Mouse (Mus musculus) hindbrain, embryonic 10.5 days (tissue): ENCODE measurements around the gene Aldh1l1. TPM values are rescaled to one million over a fixed set of nuclear protein-coding genes. Genes with fewer than 3 reads are reported as not detected.

Experiments used
- DNase-seq: peaks from one replicate; pipeline ENCODE4 v3.0.0-alpha.2; 2017; ENCODE audit warnings: low spot score
- H3K27ac ChIP-seq: fragments of 300-500 bp; sonication (generic); 2 replicates; pipeline ENCODE4 v1.5.1; 2016; ENCODE audit warnings: mild to moderate bottlenecking, moderate library complexity
- H3K27me3 ChIP-seq: fragments of 300-500 bp; sonication (generic); 2 replicates; pipeline ENCODE4 v1.6.1; 2016; ENCODE audit warnings: mild to moderate bottlenecking; ENCODE audit not compliant: poor library complexity, insufficient read depth, severe bottlenecking
- H3K36me3 ChIP-seq: fragments of 300-500 bp; sonication (generic); 2 replicates; pipeline ENCODE4 v1.6.1; 2016; ENCODE audit warnings: mild to moderate bottlenecking, moderate library complexity
- H3K4me1 ChIP-seq: fragments of 300-500 bp; sonication (generic); replicated peaks from 2 replicates; pipeline ENCODE4 v1.6.1; 2016; ENCODE audit warnings: mild to moderate bottlenecking
- H3K4me3 ChIP-seq: fragments of 300-500 bp; sonication (generic); 2 replicates; pipeline ENCODE4 v1.5.1; 2016; ENCODE audit warnings: mild to moderate bottlenecking, moderate library complexity
- H3K9me3 ChIP-seq: fragments of 300-500 bp; sonication (generic); 2 replicates; pipeline ENCODE4 v1.6.1; 2016; ENCODE audit warnings: mild to moderate bottlenecking, moderate library complexity
- WGBS: fragments of 180-500 bp; shearing (Covaris S2); methylation state at CpG from one replicate; pipeline ENCODE4 v1.1.7; 2016; 5-methylcytosine and 5-hydroxymethylcytosine counted together
- polyA plus RNA-seq: library from polyadenylated mRNA; unstranded; fragments of >200 nt; fragmentation: Nextera tagmentation; extraction: Ambion mirVana; gene quantifications from 2 replicates; pipeline ENCODE4 v1.2.1, GENCODE M21; 2016

The Aldh1l1 gene
- polyA plus RNA-seq, 1 experiment from 2014 or later = 2.9 TPM

- Histone ChIP-seq H3K27me3 (peaks cover 5% of the 10 kb centered on the region; the same call in 1 of the 2 replicates), H3K4me3 (no peak overlapping the region), H3K36me3 (no peaks in the 10 kb centered on the region), H3K27ac (no peak overlapping the region), H3K4me1 (no peaks in the 10 kb centered on the region), H3K9me3 (no peaks in the 10 kb centered on the region)
- WGBS = 86% methylated on average over 2 of the region's 2 CpGs
- no peak for DNase-seq
Observed at GRCm38 (mm10) chr6:90597592-90597991, 111.4 kb downstream of the Aldh1l1 start.

GRCm38 (mm10) chr6:90598197-90598596 lies 112.0 kb downstream of the Aldh1l1 start:
- Histone ChIP-seq H3K4me1 (no peaks in the 10 kb centered on the region), H3K36me3 (no peaks in the 10 kb centered on the region), H3K9me3 (no peaks in the 10 kb centered on the region), H3K27ac (no peak overlapping the region), H3K27me3 (peaks cover 9% of the 10 kb centered on the region), H3K4me3 (no peak overlapping the region)
- WGBS = 90% methylated on average over 6 of the region's 6 CpGs
- DNase-seq = no peak

- H3K9me3 ChIP-seq = no peaks in the 10 kb centered on the region
- H3K4me1 ChIP-seq = peaks cover 9% of the 10 kb centered on the region
- WGBS = 85% methylated on average over 4 of the region's 4 CpGs
- H3K36me3 ChIP-seq = no peaks in the 10 kb centered on the region
- peaks cover 12% of the 10 kb centered on the region for H3K27me3 ChIP-seq
- no peak for DNase-seq
- H3K27ac ChIP-seq = no peak overlapping the region
- H3K4me3 ChIP-seq = no peak overlapping the region
Observed at GRCm38 (mm10) chr6:90600351-90600750, 114.1 kb downstream of the Aldh1l1 start.

DNA sequence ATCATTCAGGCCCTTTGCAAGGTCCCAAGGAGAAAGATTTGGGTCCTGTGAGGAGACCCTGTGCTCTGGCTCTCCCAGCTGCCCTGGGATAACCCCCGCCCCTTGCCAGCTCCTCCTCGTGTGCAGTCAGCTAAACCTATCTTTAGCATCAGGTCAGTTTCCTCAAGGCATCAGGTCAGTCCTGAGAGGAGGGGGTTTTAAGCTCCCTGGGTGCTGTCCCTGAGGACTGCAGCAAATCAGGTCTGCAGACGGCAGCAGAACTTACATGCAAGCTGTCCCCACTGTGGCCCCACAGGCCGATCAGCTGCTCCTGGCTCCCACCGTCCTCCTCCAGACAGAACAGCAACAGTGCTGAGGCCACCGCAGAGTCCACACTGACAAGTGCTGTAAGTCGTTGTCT lies 115.5 kb downstream of the Aldh1l1 start:
- WGBS = 63% methylated on average over 7 of the region's 7 CpGs
- DNase-seq = no peak
- Histone ChIP-seq H3K27ac (no peak overlapping the region), H3K36me3 (no peaks in the 10 kb centered on the region), H3K4me3 (no peak overlapping the region), H3K4me1 (peaks cover 18% of the 10 kb centered on the region), H3K27me3 (peaks cover 23% of the 10 kb centered on the region), H3K9me3 (no peaks in the 10 kb centered on the region)

DNA sequence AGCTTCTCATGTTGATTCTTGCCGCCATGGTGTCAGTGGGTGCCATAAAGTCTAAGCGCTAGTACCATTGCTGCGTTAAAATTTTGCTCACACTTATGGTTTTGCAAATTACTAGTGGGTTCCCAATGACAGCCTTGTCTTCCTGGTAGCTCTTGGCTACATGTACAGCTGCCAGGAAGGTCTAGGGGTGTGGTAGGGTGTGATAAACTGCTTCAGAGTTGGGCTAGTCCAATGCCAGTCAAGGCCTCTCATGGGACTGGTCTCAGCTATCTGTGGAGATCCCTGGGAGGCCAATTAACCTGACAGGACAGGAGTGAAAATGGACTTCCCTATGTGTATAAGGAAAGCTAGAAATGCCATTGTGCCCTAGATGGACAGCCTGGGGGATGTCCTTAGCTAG lies 116.1 kb downstream of the Aldh1l1 start:
- no peak for DNase-seq
- 91% methylated on average over 3 of the region's 3 CpGs for WGBS
- Histone ChIP-seq H3K36me3 (no peaks in the 10 kb centered on the region), H3K4me3 (no peak overlapping the region), H3K9me3 (no peaks in the 10 kb centered on the region), H3K27me3 (peaks cover 23% of the 10 kb centered on the region), H3K27ac (no peak overlapping the region), H3K4me1 (peaks cover 21% of the 10 kb centered on the region)

- no peak overlapping the region for H3K27ac ChIP-seq
- H3K9me3 ChIP-seq = no peaks in the 10 kb centered on the region
- no peak overlapping the region for H3K4me3 ChIP-seq
- H3K27me3 ChIP-seq = peaks cover 23% of the 10 kb centered on the region
- peaks cover 21% of the 10 kb centered on the region for H3K4me1 ChIP-seq
- no peaks in the 10 kb centered on the region for H3K36me3 ChIP-seq
- WGBS = 65% methylated on average over 7 of the region's 7 CpGs
- no peak for DNase-seq
Observed at GRCm38 (mm10) chr6:90603126-90603525, 116.9 kb downstream of the Aldh1l1 start.

DNA sequence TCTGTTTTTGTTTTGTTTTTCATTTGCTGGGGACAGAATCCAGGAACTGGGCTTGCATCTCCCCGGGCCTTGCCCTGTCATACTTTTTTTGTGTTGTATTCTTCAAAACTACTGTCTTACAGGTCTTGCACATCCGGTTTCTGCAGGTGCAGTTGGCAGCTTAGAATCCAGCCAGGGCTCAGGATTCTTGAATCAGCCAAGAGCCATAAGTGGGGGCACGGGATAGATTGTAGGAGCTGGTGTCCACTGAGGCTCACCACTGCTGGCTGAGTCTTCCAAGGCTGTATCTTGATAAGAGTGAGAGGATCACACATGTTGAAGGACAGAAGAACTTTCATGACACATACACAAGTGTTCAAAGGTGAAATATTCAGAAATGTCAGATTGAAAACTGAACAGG lies 117.9 kb downstream of the Aldh1l1 start:
- H3K27me3 ChIP-seq = peaks cover 23% of the 10 kb centered on the region
- no peak overlapping the region for H3K27ac ChIP-seq
- DNase-seq = no peak
- H3K4me3 ChIP-seq = peak overlapping the region; percentile 68
- H3K4me1 ChIP-seq = peaks cover 21% of the 10 kb centered on the region
- no peaks in the 10 kb centered on the region for H3K36me3 ChIP-seq
- H3K9me3 ChIP-seq = no peaks in the 10 kb centered on the region
- 66% methylated on average over 3 of the region's 3 CpGs for WGBS

- H3K27me3 ChIP-seq = peaks cover 23% of the 10 kb centered on the region
- WGBS = 1% methylated on average over 49 of the region's 49 CpGs
- no peaks in the 10 kb centered on the region for H3K36me3 ChIP-seq
- H3K4me1 ChIP-seq = peaks cover 21% of the 10 kb centered on the region
- DNase-seq = peak; percentile 91
- H3K4me3 ChIP-seq = peak within 1 kb of the TSS; percentile 68
- no peaks in the 10 kb centered on the region for H3K9me3 ChIP-seq
- peak within 1 kb of the TSS; percentile 88 for H3K27ac ChIP-seq
Observed at GRCm38 (mm10) chr6:90604533-90605297, 118.5 kb downstream of the Aldh1l1 start, which contains the start of gene Slc41a3. Gene Slc41a3 (plus strand): TSS chr6:90604725.

DNA sequence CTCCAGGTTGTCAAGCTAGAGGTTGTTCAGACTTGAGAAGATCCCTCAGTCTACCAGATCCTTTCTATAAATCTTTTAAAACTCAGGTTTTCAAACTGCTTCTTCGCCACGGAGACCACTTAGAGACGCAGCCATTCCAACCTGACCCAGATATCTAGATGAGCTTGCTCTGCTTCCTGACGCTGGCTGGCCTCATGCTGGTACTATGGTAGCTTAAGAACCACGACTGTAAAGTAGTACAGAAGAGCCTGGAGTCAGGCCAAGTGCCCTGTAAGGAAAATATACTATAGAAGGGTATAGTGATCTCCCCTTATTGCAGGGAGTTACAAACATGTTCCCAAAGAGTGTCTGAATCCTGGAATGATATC lies 119.1 kb downstream of the Aldh1l1 start:
- Histone ChIP-seq H3K27ac (peak overlapping the region; percentile 88), H3K27me3 (peaks cover 23% of the 10 kb centered on the region), H3K4me1 (peaks cover 21% of the 10 kb centered on the region), H3K9me3 (no peaks in the 10 kb centered on the region), H3K36me3 (no peaks in the 10 kb centered on the region), H3K4me3 (peak overlapping the region; percentile 68)
- DNase-seq = no peak
- WGBS = 20% methylated on average over 5 of the region's 5 CpGs

GRCm38 (mm10) chr6:90606538-90606937 lies 120.3 kb downstream of the Aldh1l1 start:
- H3K27me3 ChIP-seq = peaks cover 23% of the 10 kb centered on the region
- H3K27ac ChIP-seq = no peak overlapping the region
- peaks cover 21% of the 10 kb centered on the region for H3K4me1 ChIP-seq
- H3K4me3 ChIP-seq = no peak overlapping the region
- H3K36me3 ChIP-seq = no peaks in the 10 kb centered on the region
- 23% methylated on average over 7 of the region's 7 CpGs for WGBS
- H3K9me3 ChIP-seq = no peaks in the 10 kb centered on the region
- peak; percentile 79 for DNase-seq

DNA sequence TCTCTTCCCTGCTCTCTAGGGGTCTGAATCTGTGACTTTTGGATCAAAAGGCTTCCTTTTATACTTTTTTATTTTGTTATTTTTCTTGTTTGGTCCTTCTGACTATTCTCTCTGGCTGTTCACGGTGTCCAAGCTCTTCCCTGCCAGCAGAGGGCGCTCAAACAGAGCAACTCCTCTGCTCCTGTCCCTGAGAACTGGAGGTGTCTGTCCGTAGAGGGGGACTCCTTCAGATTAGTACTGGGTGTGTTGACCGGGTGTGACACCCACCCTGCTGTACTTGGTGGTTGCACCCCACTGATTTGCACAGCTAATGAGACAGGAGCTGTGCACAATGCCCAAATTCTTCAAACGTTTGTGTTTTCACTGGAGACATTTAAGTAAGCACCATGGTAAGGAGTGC lies 121.0 kb downstream of the Aldh1l1 start:
- Histone ChIP-seq H3K4me1 (peaks cover 21% of the 10 kb centered on the region), H3K27ac (no peak overlapping the region), H3K4me3 (no peak overlapping the region), H3K36me3 (no peaks in the 10 kb centered on the region), H3K27me3 (peaks cover 19% of the 10 kb centered on the region), H3K9me3 (no peaks in the 10 kb centered on the region)
- peak; percentile 58 for DNase-seq
- WGBS = 20% methylated on average over 5 of the region's 5 CpGs

DNA sequence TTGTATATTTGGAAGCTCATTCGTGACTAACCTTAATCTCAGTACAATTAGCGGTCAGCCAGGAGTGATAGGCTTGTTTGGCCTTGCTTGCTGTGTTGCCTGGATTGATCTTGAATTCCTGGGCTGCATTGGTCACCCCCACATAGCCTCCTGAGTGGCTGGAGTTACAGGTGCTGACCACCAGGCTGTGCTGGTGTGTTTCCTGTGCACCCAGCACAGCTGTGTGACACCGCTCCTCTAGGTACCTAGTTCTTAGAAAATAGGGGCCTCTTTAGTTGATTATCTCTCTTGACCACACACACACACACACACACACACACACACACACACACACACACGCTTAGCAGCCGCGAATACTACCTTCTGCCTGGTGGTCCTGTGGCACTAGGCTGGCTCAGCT lies 122.0 kb downstream of the Aldh1l1 start:
- Histone ChIP-seq H3K27me3 (peaks cover 14% of the 10 kb centered on the region), H3K4me1 (peaks cover 21% of the 10 kb centered on the region), H3K36me3 (no peaks in the 10 kb centered on the region), H3K27ac (no peak overlapping the region), H3K4me3 (no peak overlapping the region), H3K9me3 (no peaks in the 10 kb centered on the region)
- WGBS = 67% methylated on average over 6 of the region's 6 CpGs
- peak; percentile 12 for DNase-seq

DNA sequence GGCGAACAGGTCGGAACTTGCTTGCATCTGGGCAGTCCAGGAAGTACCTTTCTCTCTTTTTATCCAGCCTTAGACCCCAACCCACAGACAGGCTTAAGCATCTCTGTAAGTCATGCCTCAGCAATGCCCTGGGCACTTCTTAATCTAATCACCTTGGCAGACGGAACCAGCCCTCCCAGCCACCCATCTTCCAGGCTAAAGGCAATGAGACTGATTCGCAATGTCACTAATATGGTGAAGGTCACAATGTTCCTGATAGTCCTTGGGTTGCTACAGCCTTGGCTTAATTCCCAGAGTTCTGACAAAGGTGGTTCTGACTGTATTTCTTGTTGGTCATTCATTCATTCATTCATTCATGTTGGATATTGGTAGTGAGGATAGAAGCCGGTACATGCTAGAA lies 124.0 kb downstream of the Aldh1l1 start:
- Histone ChIP-seq H3K36me3 (no peaks in the 10 kb centered on the region), H3K9me3 (no peaks in the 10 kb centered on the region), H3K27ac (no peak overlapping the region), H3K4me1 (peaks cover 15% of the 10 kb centered on the region), H3K4me3 (no peak overlapping the region), H3K27me3 (peaks cover 12% of the 10 kb centered on the region)
- whole genome bisulfite sequencing = 92% methylated on average over 5 of the region's 5 CpGs
- DNase-seq = no peak
